ENCODE assay signal across 15 mouse cellular contexts in genomic region chr7:27467648-27468047, GRCm38 (mm10). TPM values are rescaled to one million over a fixed set of nuclear protein-coding genes. Genes with fewer than 3 reads are reported as not detected.
A peak's percentile ranks its signal among the peaks of the same experiment; 100 is the strongest.
DNase-seq lines count a peak whose midpoint lies in the region; ATAC-seq lines count a peak whose summit lies in the region.
"Had no signal": no experiment of that assay in that cellular context is flagged by ENCODE, and none has a peak within 500 bp of the region (broad histone marks: within the 10 kb centered on the region; RNA-seq: fewer than 3 reads in every experiment).

No protein-coding gene starts in this region.

- H3K4me1 ChIP-seq in kidney, embryonic 16.5 days (ENCODE audit: insufficient read depth, low read length): 0 out of 2 replicates have a peak, but pooled peaks cover 4% of the 10 kb centered on the region

- DNase-seq in cerebellum, adult 9-10 months: peak; percentile 48
- DNase-seq in cerebellum, adult 11-12 months: no peak
- no peak for DNase-seq in kidney, postnatal 25 days
- DNase-seq in 3T3-L1 (ENCODE audit: low read depth, low spot score) (peak; percentile 14), adipocyte (ENCODE audit: low spot score) (no peak)
- no peak for DNase-seq in left cerebral cortex, postnatal 14 days (ENCODE audit: low spot score in 2 of 2)
- DNase-seq: kidney, adult 18-20 months; lung, postnatal 14 days had no signal

- no peaks in the 10 kb centered on the region for H3K27me3 ChIP-seq in kidney, embryonic 16.5 days (ENCODE audit: insufficient read depth, low read length)
- H3K27me3 ChIP-seq: embryonic facial prominence, embryonic 13.5 days; forebrain, embryonic 12.5 days; limb, embryonic 12.5 days; midbrain, embryonic 12.5 days had no signal

- no peaks in the 10 kb centered on the region for H3K36me3 ChIP-seq in kidney, embryonic 16.5 days (ENCODE audit: insufficient read depth, low read length)
- H3K36me3 ChIP-seq: embryonic facial prominence, embryonic 13.5 days; forebrain, embryonic 12.5 days; limb, embryonic 12.5 days; midbrain, embryonic 12.5 days had no signal

- intact Hi-C loops in left cerebral cortex, postnatal 14 days (cut with DNase I): no loop called here

- no peak overlapping the region for H3K4me2 ChIP-seq in kidney, embryonic 16.5 days (replicated peaks; ENCODE audit: low read depth, low read length)
- H3K4me2 ChIP-seq: embryonic facial prominence, embryonic 13.5 days; forebrain, embryonic 12.5 days; limb, embryonic 12.5 days; midbrain, embryonic 12.5 days had no signal

- H3K9ac ChIP-seq in kidney, embryonic 16.5 days (replicated peaks; ENCODE audit: low read length): no peak overlapping the region
- H3K9ac ChIP-seq: embryonic facial prominence, embryonic 13.5 days; forebrain, embryonic 12.5 days; limb, embryonic 12.5 days; midbrain, embryonic 12.5 days had no signal

- no peak overlapping the region for H3K27ac ChIP-seq in kidney, embryonic 16.5 days (ENCODE audit: low read length)
- H3K27ac ChIP-seq: embryonic facial prominence, embryonic 13.5 days; forebrain, embryonic 12.5 days; limb, embryonic 12.5 days; midbrain, embryonic 12.5 days had no signal

- no peak overlapping the region for H3K4me3 ChIP-seq in kidney, embryonic 16.5 days (ENCODE audit: low read length)
- H3K4me3 ChIP-seq: embryonic facial prominence, embryonic 13.5 days; forebrain, embryonic 12.5 days; limb, embryonic 12.5 days; midbrain, embryonic 12.5 days had no signal

- H3K9me3 ChIP-seq in kidney, embryonic 16.5 days (ENCODE audit: low read length): no peaks in the 10 kb centered on the region
- H3K9me3 ChIP-seq: embryonic facial prominence, embryonic 13.5 days; forebrain, embryonic 12.5 days; limb, embryonic 12.5 days; midbrain, embryonic 12.5 days had no signal

- ATAC-seq in kidney, embryonic 16.5 days (ENCODE audit: low FRiP score, low TSS enrichment): peak; percentile 77
- ATAC-seq in common myeloid progenitor, adult 5-6 weeks (replicated peaks; ENCODE audit: low read depth, poor library complexity, severe bottlenecking): peak; percentile 29; the same call in 1 of the 2 replicates
- ATAC-seq: activated CD4-positive, CD25-positive, alpha-beta regulatory T cell, adult 4 months had no signal

- 10% methylated on average over 4 of the region's 4 CpGs for WGBS in kidney, embryonic 16.5 days

RNA-seq across cellular contexts. Expression of gene Sertad3, which starts 5.9 kb away (rescaled TPM):
- 27.5 and 32.5 TPM in 2 replicates for polyA plus RNA-seq in kidney, embryonic 16.5 days (2015; fragmentation: Nextera tagmentation; extraction: Ambion mirVana)
- 9.6 and 13.1 TPM in 2 replicates for total RNA-seq in common myeloid progenitor, adult 5-6 weeks (2017)
- total RNA-seq in left cerebral cortex, postnatal 14 days (2021): 1 to 10 TPM; 3.0 to 3.1 TPM

RNA-seq across cellular contexts. Expression of gene Sertad1, which starts 19.1 kb away (rescaled TPM):
- 42.3 and 45.8 TPM in 2 replicates for polyA plus RNA-seq in kidney, embryonic 16.5 days (2015; fragmentation: Nextera tagmentation; extraction: Ambion mirVana)
- total RNA-seq in common myeloid progenitor, adult 5-6 weeks (2017): 11.5 and 14.0 TPM in 2 replicates
- total RNA-seq in left cerebral cortex, postnatal 14 days (2021): 10 to 100 TPM in 1 of 2 experiments, 1 to 10 TPM in 1; 8.7 to 12.9 TPM

RNA-seq across cellular contexts. Expression of gene Blvrb, which starts 19.9 kb away (rescaled TPM):
- 50.8 and 54.6 TPM in 2 replicates for polyA plus RNA-seq in kidney, embryonic 16.5 days (2015; fragmentation: Nextera tagmentation; extraction: Ambion mirVana)
- total RNA-seq in common myeloid progenitor, adult 5-6 weeks (2017): 78.0 and 98.4 TPM in 2 replicates
- total RNA-seq in left cerebral cortex, postnatal 14 days (2021): 10 to 100 TPM; 11.7 to 13.0 TPM

RNA-seq across cellular contexts. Expression of gene Sptbn4, which starts 20.2 kb away (rescaled TPM):
- 0.31 and 0.40 TPM in 2 replicates for polyA plus RNA-seq in kidney, embryonic 16.5 days (2015; fragmentation: Nextera tagmentation; extraction: Ambion mirVana)
- 0.34 TPM in 1 of 2 replicates, not detected in the other for total RNA-seq in common myeloid progenitor, adult 5-6 weeks (2017)
- total RNA-seq in left cerebral cortex, postnatal 14 days (2021): 100 to 1,000 TPM; 128 to 132 TPM

RNA-seq across cellular contexts. Expression of gene Prx, which starts 31.5 kb away (rescaled TPM):
- 4.9 and 5.1 TPM in 2 replicates for polyA plus RNA-seq in kidney, embryonic 16.5 days (2015; fragmentation: Nextera tagmentation; extraction: Ambion mirVana)
- 1.2 and 1.8 TPM in 2 replicates for total RNA-seq in common myeloid progenitor, adult 5-6 weeks (2017)
- total RNA-seq in left cerebral cortex, postnatal 14 days (2021): under 1 TPM; 0.57 to 0.66 TPM

Comparison
In these comparisons a context has a peak if more than half of its experiments do, and no peak if none do; other contexts are left out.
1. DNase-seq: peak in cerebellum, adult 9-10 months (single experiment) and 3T3-L1 (single experiment); none in cerebellum, adult 11-12 months (single experiment), kidney, postnatal 25 days (0 of 2), adipocyte (single experiment) and left cerebral cortex, postnatal 14 days (0 of 2).